Mouse (Mus musculus): ENCODE measurements at regions not wholly inside any gene's neighbourhood (a gene's known extent, or its start where the extent isn't known, plus 50 kb on each side); places are given as distances from the start of the nearest gene placed in this dataset.

GRCm38 (mm10) chr6:37732385-37732784 is 138.2 kb upstream of the Trim24 start:
- TF ChIP-seq POLR2A (IDR thresholded peaks at IDR 0.05; ENCODE audit: borderline replicate concordance, control insufficient read depth, low read depth, low read length) (no peak), CTCF (IDR thresholded peaks at IDR 0.05; ENCODE audit: control insufficient read depth, insufficient read depth, low read length) (no peak)

Data from bone marrow, adult 2 months (tissue).